Mouse (Mus musculus): ENCODE measurements at regions not wholly inside any gene's neighbourhood (a gene's known extent, or its start where the extent isn't known, plus 50 kb on each side); places are given as distances from the start of the nearest gene placed in this dataset.

DNA sequence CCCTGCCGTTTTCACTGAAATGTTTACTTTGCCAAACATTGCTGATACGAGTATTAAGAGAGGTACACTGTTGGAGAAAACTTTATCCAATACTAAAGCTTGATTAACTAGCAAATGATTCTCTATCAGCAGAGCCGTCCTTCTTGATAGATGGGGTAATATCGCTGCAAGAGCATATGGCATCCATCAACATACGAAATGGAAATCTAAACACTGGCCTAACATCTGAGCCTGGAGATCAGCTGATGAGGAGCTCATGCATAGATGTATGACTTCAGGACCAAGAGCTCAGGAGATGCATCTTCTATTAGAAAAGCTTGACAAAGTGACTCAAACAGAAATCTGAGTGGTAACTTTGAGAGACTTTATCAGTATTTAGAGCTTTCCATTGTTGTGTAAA lies 666.5 kb downstream of the Defb40 start:
- Histone ChIP-seq H3K27me3 (ENCODE audit: control insufficient read depth, insufficient read depth, low read length, poor library complexity, severe bottlenecking) (no peaks in the 10 kb centered on the region), H3K4me1 (ENCODE audit: control insufficient read depth, insufficient read depth, low read length) (no peaks in the 10 kb centered on the region), H3K9ac (ENCODE audit: low read depth, poor library complexity, severe bottlenecking) (no peak overlapping the region), H3K36me3 (ENCODE audit: control insufficient read depth, insufficient read depth, low read length, poor library complexity, severe bottlenecking) (no peaks in the 10 kb centered on the region), H3K9me3 (replicated peaks; ENCODE audit: control insufficient read depth, insufficient read depth, low read length, poor library complexity, severe bottlenecking) (no peaks in the 10 kb centered on the region), H3K4me3 (ENCODE audit: low read depth, low read length) (no peak overlapping the region), H3K27ac (ENCODE audit: insufficient read depth, low read length) (no peak overlapping the region)
- TF ChIP-seq EP300 (IDR thresholded peaks at IDR 0.05; ENCODE audit: insufficient read depth, low read depth, low read length) (no peak), CTCF (IDR thresholded peaks at IDR 0.05; ENCODE audit: low read depth, low read length) (no peak), POLR2A (IDR thresholded peaks at IDR 0.05; ENCODE audit: insufficient read depth, low read length) (no peak)

- Histone ChIP-seq H3K4me1 (ENCODE audit: control insufficient read depth, insufficient read depth, low read length) (no peaks in the 10 kb centered on the region), H3K9ac (ENCODE audit: low read depth, poor library complexity, severe bottlenecking) (no peak overlapping the region)
These were observed 667.1 kb downstream of the Defb40 start for GRCm38 (mm10) chr8:18310927-18311326.

DNA sequence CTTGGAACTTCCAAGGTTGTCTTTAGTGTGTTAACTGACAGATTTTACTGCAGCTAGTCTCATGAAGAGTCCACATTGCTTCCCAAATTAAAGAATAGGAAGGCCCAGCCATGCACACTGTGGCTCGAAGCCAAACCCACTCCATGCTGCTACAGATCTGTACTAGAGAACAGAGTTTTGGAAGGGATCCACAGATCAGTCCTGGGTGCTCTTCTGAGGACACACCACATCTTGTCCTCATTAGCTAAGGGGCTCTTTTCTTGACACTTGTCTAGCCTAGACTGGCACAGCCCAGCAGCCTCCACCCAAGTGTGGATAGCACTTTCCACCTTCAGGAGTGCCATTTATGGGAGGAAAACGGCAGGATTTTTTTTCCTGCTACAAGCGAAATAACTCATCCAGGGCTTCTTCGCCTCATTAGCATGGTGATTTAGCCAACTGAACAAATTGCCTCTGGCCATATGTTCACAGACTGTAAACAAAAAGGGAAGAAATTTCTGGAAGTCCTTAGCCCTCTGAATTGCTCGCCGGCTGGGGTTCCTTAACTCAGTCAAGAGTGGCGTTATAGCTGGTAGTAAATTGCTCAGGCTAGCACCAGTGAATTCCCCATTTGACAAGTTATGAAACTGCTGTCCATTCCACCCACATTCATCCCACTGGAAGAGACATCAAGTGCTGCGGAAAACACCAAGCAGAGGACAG lies 690.4 kb downstream of the Defb40 start:
- H3K27ac ChIP-seq (ENCODE audit: insufficient read depth, low read length) = no peak overlapping the region
- no peaks in the 10 kb centered on the region for H3K4me1 ChIP-seq (ENCODE audit: control insufficient read depth, insufficient read depth, low read length)
- no peaks in the 10 kb centered on the region for H3K36me3 ChIP-seq (ENCODE audit: control insufficient read depth, insufficient read depth, low read length, poor library complexity, severe bottlenecking)
- no peak overlapping the region for H3K4me3 ChIP-seq (ENCODE audit: low read depth, low read length)
- TF ChIP-seq CTCF (IDR thresholded peaks at IDR 0.05; ENCODE audit: low read depth, low read length) (no peak), EP300 (IDR thresholded peaks at IDR 0.05; ENCODE audit: insufficient read depth, low read depth, low read length) (no peak), POLR2A (IDR thresholded peaks at IDR 0.05; ENCODE audit: insufficient read depth, low read length) (no peak)
- H3K27me3 ChIP-seq (ENCODE audit: control insufficient read depth, insufficient read depth, low read length, poor library complexity, severe bottlenecking) = no peaks in the 10 kb centered on the region
- no peaks in the 10 kb centered on the region for H3K9me3 ChIP-seq (replicated peaks; ENCODE audit: control insufficient read depth, insufficient read depth, low read length, poor library complexity, severe bottlenecking)
- no peak overlapping the region for H3K9ac ChIP-seq (ENCODE audit: low read depth, poor library complexity, severe bottlenecking)

More at GRCm38 (mm10) chr8:18310927-18311326, 667.1 kb downstream of the Defb40 start:
- Histone ChIP-seq H3K9me3 (replicated peaks; ENCODE audit: control insufficient read depth, insufficient read depth, low read length, poor library complexity, severe bottlenecking) (no peaks in the 10 kb centered on the region), H3K27ac (ENCODE audit: insufficient read depth, low read length) (no peak overlapping the region), H3K36me3 (ENCODE audit: control insufficient read depth, insufficient read depth, low read length, poor library complexity, severe bottlenecking) (no peaks in the 10 kb centered on the region), H3K27me3 (ENCODE audit: control insufficient read depth, insufficient read depth, low read length, poor library complexity, severe bottlenecking) (no peaks in the 10 kb centered on the region), H3K4me3 (ENCODE audit: low read depth, low read length) (no peak overlapping the region)
- TF ChIP-seq EP300 (IDR thresholded peaks at IDR 0.05; ENCODE audit: insufficient read depth, low read depth, low read length) (no peak), CTCF (IDR thresholded peaks at IDR 0.05; ENCODE audit: low read depth, low read length) (no peak), POLR2A (IDR thresholded peaks at IDR 0.05; ENCODE audit: insufficient read depth, low read length) (no peak)

GRCm38 (mm10) chr8:18279932-18280331 lies 698.1 kb downstream of the Defb40 start:
- H3K9ac ChIP-seq (ENCODE audit: low read depth, poor library complexity, severe bottlenecking) = no peak overlapping the region
- TF ChIP-seq EP300 (IDR thresholded peaks at IDR 0.05; ENCODE audit: insufficient read depth, low read depth, low read length) (no peak), CTCF (IDR thresholded peaks at IDR 0.05; ENCODE audit: low read depth, low read length) (no peak), POLR2A (IDR thresholded peaks at IDR 0.05; ENCODE audit: insufficient read depth, low read length) (no peak)

DNA sequence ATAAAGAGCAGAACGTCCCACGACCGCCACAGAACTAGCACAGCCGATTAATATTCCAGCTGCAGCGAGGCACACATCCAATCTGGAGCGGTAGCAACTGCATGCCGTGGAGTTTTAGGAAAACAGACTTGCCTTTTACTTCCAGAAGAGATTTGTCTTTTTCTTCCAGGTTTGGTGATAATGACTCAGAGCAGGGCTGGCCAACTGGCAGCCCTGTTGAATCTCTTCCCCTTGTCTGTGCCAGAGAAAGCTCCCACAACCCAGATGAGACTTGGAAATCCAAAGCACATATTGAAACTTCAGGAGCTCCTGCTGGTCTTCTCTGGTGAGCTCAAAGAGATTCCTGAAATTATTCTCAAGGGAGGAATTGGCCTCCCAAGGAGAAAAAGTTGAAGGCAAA lies 709.8 kb downstream of the Defb40 start:
- no peaks in the 10 kb centered on the region for H3K9me3 ChIP-seq (replicated peaks; ENCODE audit: control insufficient read depth, insufficient read depth, low read length, poor library complexity, severe bottlenecking)
- no peak overlapping the region for H3K9ac ChIP-seq (ENCODE audit: low read depth, poor library complexity, severe bottlenecking)
- no peak for TF ChIP-seq EP300 (IDR thresholded peaks at IDR 0.05; ENCODE audit: insufficient read depth, low read depth, low read length)
- no peak for TF ChIP-seq CTCF (IDR thresholded peaks at IDR 0.05; ENCODE audit: low read depth, low read length)
- TF ChIP-seq POLR2A (IDR thresholded peaks at IDR 0.05; ENCODE audit: insufficient read depth, low read length) = no peak
- no peaks in the 10 kb centered on the region for H3K4me1 ChIP-seq (ENCODE audit: control insufficient read depth, insufficient read depth, low read length)
- no peak overlapping the region for H3K4me3 ChIP-seq (ENCODE audit: low read depth, low read length)
- no peaks in the 10 kb centered on the region for H3K27me3 ChIP-seq (ENCODE audit: control insufficient read depth, insufficient read depth, low read length, poor library complexity, severe bottlenecking)
- no peaks in the 10 kb centered on the region for H3K36me3 ChIP-seq (ENCODE audit: control insufficient read depth, insufficient read depth, low read length, poor library complexity, severe bottlenecking)
- no peak overlapping the region for H3K27ac ChIP-seq (ENCODE audit: insufficient read depth, low read length)

More at GRCm38 (mm10) chr8:18279932-18280331, 698.1 kb downstream of the Defb40 start:
- no peak overlapping the region for H3K4me3 ChIP-seq (ENCODE audit: low read depth, low read length)
- H3K36me3 ChIP-seq (ENCODE audit: control insufficient read depth, insufficient read depth, low read length, poor library complexity, severe bottlenecking) = no peaks in the 10 kb centered on the region
- no peaks in the 10 kb centered on the region for H3K9me3 ChIP-seq (replicated peaks; ENCODE audit: control insufficient read depth, insufficient read depth, low read length, poor library complexity, severe bottlenecking)
- H3K27me3 ChIP-seq (ENCODE audit: control insufficient read depth, insufficient read depth, low read length, poor library complexity, severe bottlenecking) = no peaks in the 10 kb centered on the region
- H3K27ac ChIP-seq (ENCODE audit: insufficient read depth, low read length) = no peak overlapping the region
- H3K4me1 ChIP-seq (ENCODE audit: control insufficient read depth, insufficient read depth, low read length) = no peaks in the 10 kb centered on the region

GRCm38 (mm10) chr8:18258287-18258961 lies 719.6 kb downstream of the Defb40 start:
- no peak for TF ChIP-seq CTCF (IDR thresholded peaks at IDR 0.05; ENCODE audit: low read depth, low read length)
- no peak for TF ChIP-seq EP300 (IDR thresholded peaks at IDR 0.05; ENCODE audit: insufficient read depth, low read depth, low read length)
- TF ChIP-seq POLR2A (IDR thresholded peaks at IDR 0.05; ENCODE audit: insufficient read depth, low read length) = no peak
- H3K9ac ChIP-seq (ENCODE audit: low read depth, poor library complexity, severe bottlenecking) = no peak overlapping the region
- H3K27ac ChIP-seq (ENCODE audit: insufficient read depth, low read length) = no peak overlapping the region
- H3K9me3 ChIP-seq (replicated peaks; ENCODE audit: control insufficient read depth, insufficient read depth, low read length, poor library complexity, severe bottlenecking) = no peaks in the 10 kb centered on the region
- no peak overlapping the region for H3K4me3 ChIP-seq (ENCODE audit: low read depth, low read length)
- H3K36me3 ChIP-seq (ENCODE audit: control insufficient read depth, insufficient read depth, low read length, poor library complexity, severe bottlenecking) = no peaks in the 10 kb centered on the region
- H3K4me1 ChIP-seq (ENCODE audit: control insufficient read depth, insufficient read depth, low read length) = no peaks in the 10 kb centered on the region
- H3K27me3 ChIP-seq (ENCODE audit: control insufficient read depth, insufficient read depth, low read length, poor library complexity, severe bottlenecking) = no peaks in the 10 kb centered on the region
